Mouse (Mus musculus): ENCODE results near the gene Ttn. TPM values are rescaled to one million over a fixed set of nuclear protein-coding genes. Genes with fewer than 3 reads are reported as not detected.
"Not testable (repeated sequence)": the region's sequence is repeated elsewhere in the genome, so short reads cannot be mapped to it uniquely, and the experiment has no call there.

Ttn gene
- polyA plus RNA-seq (2014; fragmentation: Nextera tagmentation; extraction: Ambion mirVana), result 0.14 and 0.25 TPM in 2 replicates

DNA sequence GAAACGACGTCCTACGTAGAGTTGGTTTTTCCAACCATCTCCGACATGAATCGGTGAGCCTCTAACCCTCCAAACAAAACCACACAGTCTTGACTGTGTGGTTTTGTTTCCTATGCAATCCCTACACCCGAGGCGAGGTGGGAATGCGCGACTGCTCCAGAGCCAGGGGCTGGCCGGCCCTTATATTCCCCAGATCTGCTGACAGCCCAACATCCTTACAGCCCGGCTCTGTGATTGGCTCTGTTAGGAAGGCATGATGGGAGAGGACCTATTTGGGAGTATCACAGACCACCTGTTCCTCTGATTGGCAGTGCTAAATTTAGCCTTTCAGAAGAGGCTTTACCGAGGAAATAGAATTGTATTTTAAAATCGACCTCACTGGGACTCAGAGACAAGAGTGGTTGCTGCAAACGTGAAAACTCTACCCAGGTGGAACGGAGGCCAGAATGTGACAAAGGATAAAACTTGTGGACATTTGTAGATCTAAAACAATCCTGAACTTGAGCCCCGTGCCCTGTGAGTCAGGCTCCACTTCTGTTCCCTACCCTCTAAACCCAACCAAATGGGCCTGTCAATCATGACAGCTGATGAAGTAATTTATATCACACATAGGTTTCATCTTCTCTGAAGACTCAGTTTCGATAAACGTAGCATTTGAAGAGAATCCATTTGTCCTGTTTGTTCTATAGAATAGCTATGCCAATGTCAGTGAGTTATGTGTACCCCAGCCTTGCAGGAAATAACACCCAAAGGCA is at the start of gene Ttn:
TSS of gene Ttn (minus strand) at position 157 of the 755 bp plus-strand sequence.
- 79% methylated on average over 18 of the region's 18 CpGs for WGBS

GRCm38 (mm10) chr2:77020649-77021048 is 38.3 kb upstream of the Ttn start:
- no peak overlapping the region for H3K27ac ChIP-seq (ENCODE audit: low read length)
- no peak overlapping the region for H3K9ac ChIP-seq (replicated peaks; ENCODE audit: low read depth, low read length)
- H3K27me3 ChIP-seq (ENCODE audit: control insufficient read depth, insufficient read depth, low read length), result no peaks in the 10 kb centered on the region
- 89% methylated on average over 2 of the region's 2 CpGs for WGBS
- no peaks in the 10 kb centered on the region for H3K4me1 ChIP-seq (ENCODE audit: control insufficient read depth, insufficient read depth, low read length)
- no peak for ATAC-seq (ENCODE audit: insufficient number of reproducible peaks, insufficient read depth, low FRiP score, low read depth)
- H3K4me3 ChIP-seq (ENCODE audit: low read depth, low read length), result no peak overlapping the region
- H3K4me2 ChIP-seq (replicated peaks; ENCODE audit: low read depth, low read length), result no peak overlapping the region
- no peaks in the 10 kb centered on the region for H3K36me3 ChIP-seq (ENCODE audit: control insufficient read depth, insufficient read depth, low read length)
- no peaks in the 10 kb centered on the region for H3K9me3 ChIP-seq (ENCODE audit: control insufficient read depth, low read depth, low read length)

More for the DNA sequence above, at the start of gene Ttn:
- H3K9ac ChIP-seq (replicated peaks; ENCODE audit: low read depth, low read length), result no peak within 1 kb of the TSS
- no peak for ATAC-seq (ENCODE audit: insufficient number of reproducible peaks, insufficient read depth, low FRiP score, low read depth)
- no peak within 1 kb of the TSS for H3K27ac ChIP-seq (ENCODE audit: low read length)
- no peaks in the 10 kb centered on the region for H3K27me3 ChIP-seq (ENCODE audit: control insufficient read depth, insufficient read depth, low read length)
- no peak within 1 kb of the TSS for H3K4me3 ChIP-seq (ENCODE audit: low read depth, low read length)
- no peaks in the 10 kb centered on the region for H3K4me1 ChIP-seq (ENCODE audit: control insufficient read depth, insufficient read depth, low read length)
- H3K36me3 ChIP-seq (ENCODE audit: control insufficient read depth, insufficient read depth, low read length), result no peaks in the 10 kb centered on the region
- H3K4me2 ChIP-seq (replicated peaks; ENCODE audit: low read depth, low read length), result no peak within 1 kb of the TSS
- H3K9me3 ChIP-seq (ENCODE audit: control insufficient read depth, low read depth, low read length), result no peaks in the 10 kb centered on the region

DNA sequence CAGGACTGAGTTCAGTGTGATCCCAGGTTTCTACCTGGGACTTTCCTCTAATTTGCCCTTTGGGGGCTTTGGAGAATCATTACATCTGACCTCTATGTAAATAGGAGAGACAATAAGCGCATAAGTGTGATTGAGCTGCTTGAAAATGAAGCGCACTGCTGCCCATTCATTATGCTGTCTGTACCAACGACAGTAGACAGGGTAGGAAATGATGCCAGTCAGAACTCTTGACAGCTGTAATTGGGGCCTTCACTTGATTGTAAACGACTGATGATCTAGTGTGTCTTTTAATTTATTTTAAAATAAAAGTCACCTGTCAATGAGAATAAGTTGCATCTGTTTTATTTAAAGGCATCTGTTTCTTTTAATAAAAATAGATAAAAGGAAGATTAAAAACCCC is 35.4 kb upstream of the Ttn start:
- no peak for ATAC-seq (ENCODE audit: insufficient number of reproducible peaks, insufficient read depth, low FRiP score, low read depth)
- Histone ChIP-seq H3K27me3 (ENCODE audit: control insufficient read depth, insufficient read depth, low read length) (no peaks in the 10 kb centered on the region), H3K36me3 (ENCODE audit: control insufficient read depth, insufficient read depth, low read length) (no peaks in the 10 kb centered on the region), H3K27ac (ENCODE audit: low read length) (no peak overlapping the region), H3K4me3 (ENCODE audit: low read depth, low read length) (no peak overlapping the region), H3K9me3 (ENCODE audit: control insufficient read depth, low read depth, low read length) (no peaks in the 10 kb centered on the region), H3K4me2 (replicated peaks; ENCODE audit: low read depth, low read length) (no peak overlapping the region), H3K4me1 (ENCODE audit: control insufficient read depth, insufficient read depth, low read length) (no peaks in the 10 kb centered on the region), H3K9ac (replicated peaks; ENCODE audit: low read depth, low read length) (no peak overlapping the region)
- 66% methylated on average over 4 of the region's 4 CpGs for WGBS

DNA sequence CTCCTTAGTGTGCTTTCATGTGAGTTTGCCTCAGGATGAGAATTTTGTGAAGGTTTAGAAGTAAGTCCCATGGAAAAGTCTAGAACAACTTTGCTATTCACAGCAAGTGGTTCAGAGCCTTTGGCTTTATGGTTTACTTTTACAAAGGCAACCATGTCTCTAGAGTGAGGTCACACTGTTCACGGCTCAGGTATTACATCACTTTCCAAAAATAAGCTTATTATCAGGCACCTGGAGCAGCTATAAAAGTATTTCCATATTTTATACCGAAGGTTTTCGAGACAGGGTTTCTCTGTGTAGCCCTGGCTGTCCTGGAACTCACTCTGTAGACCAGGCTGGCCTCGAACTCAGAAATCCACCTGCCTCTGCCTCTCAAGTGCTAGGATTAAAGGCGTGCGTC is 31.1 kb upstream of the Ttn start:
- not testable (repeated sequence) for H3K4me1 ChIP-seq (ENCODE audit: control insufficient read depth, insufficient read depth, low read length); H3K27ac ChIP-seq (ENCODE audit: low read length); H3K36me3 ChIP-seq (ENCODE audit: control insufficient read depth, insufficient read depth, low read length); H3K9ac ChIP-seq (replicated peaks; ENCODE audit: low read depth, low read length); H3K4me2 ChIP-seq (replicated peaks; ENCODE audit: low read depth, low read length); H3K27me3 ChIP-seq (ENCODE audit: control insufficient read depth, insufficient read depth, low read length); ATAC-seq (ENCODE audit: insufficient number of reproducible peaks, insufficient read depth, low FRiP score, low read depth); H3K9me3 ChIP-seq (ENCODE audit: control insufficient read depth, low read depth, low read length); H3K4me3 ChIP-seq (ENCODE audit: low read depth, low read length)
- 86% methylated on average over 6 of the region's 6 CpGs for WGBS

DNA sequence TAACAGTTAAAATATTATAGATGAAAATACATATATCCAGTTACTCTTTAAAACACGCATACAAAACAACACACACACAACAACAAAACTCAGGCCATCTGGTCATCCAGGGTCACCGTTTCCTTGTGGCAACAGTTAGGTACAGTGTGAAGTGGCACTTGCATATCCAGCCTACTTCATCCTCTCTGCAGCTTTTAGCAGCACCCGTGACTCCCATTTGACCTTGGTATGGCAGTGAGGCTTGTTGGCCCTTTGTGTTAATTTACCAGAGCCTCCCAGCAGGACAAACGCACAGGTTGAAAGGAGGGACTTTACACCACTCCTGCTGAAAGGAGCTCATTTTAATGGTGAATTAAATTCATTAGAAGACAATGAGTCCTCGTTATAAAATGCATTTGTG is 29.6 kb upstream of the Ttn start:
- Histone ChIP-seq H3K27ac (ENCODE audit: low read length) (no peak overlapping the region), H3K4me1 (ENCODE audit: control insufficient read depth, insufficient read depth, low read length) (no peaks in the 10 kb centered on the region), H3K9me3 (ENCODE audit: control insufficient read depth, low read depth, low read length) (no peaks in the 10 kb centered on the region), H3K9ac (replicated peaks; ENCODE audit: low read depth, low read length) (no peak overlapping the region), H3K4me3 (ENCODE audit: low read depth, low read length) (no peak overlapping the region), H3K4me2 (replicated peaks; ENCODE audit: low read depth, low read length) (no peak overlapping the region), H3K27me3 (ENCODE audit: control insufficient read depth, insufficient read depth, low read length) (no peaks in the 10 kb centered on the region), H3K36me3 (ENCODE audit: control insufficient read depth, insufficient read depth, low read length) (no peaks in the 10 kb centered on the region)
- 69% methylated on average over 5 of the region's 5 CpGs for WGBS
- ATAC-seq (ENCODE audit: insufficient number of reproducible peaks, insufficient read depth, low FRiP score, low read depth), result no peak

GRCm38 (mm10) chr2:77007015-77007414 is 24.7 kb upstream of the Ttn start:
- no peak for ATAC-seq (ENCODE audit: insufficient number of reproducible peaks, insufficient read depth, low FRiP score, low read depth)
- no peak overlapping the region for H3K4me3 ChIP-seq (ENCODE audit: low read depth, low read length)

DNA sequence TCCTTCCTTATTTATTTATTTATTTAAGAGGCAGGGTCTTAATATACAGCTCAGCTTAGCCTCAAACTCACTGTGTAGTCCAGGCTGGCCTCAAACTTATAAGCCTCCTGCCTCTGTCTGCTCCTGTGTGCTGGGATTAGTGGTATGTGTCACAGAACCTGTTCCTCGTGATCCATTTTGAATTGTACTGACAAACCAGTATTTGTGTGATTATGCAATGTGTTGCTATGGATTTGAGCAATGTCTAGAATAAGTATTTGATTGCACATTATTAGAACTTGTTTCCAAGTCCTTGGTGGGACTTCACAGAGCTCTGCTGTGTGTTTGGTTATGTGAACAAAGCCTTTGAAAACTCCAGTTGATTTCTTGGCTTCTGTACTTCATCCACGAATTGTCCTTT is 20.8 kb upstream of the Ttn start:
- Histone ChIP-seq H3K9ac (replicated peaks; ENCODE audit: low read depth, low read length) (no peak overlapping the region), H3K36me3 (ENCODE audit: control insufficient read depth, insufficient read depth, low read length) (no peaks in the 10 kb centered on the region), H3K4me3 (ENCODE audit: low read depth, low read length) (no peak overlapping the region), H3K4me2 (replicated peaks; ENCODE audit: low read depth, low read length) (no peak overlapping the region), H3K27ac (ENCODE audit: low read length) (no peak overlapping the region), H3K4me1 (ENCODE audit: control insufficient read depth, insufficient read depth, low read length) (no peaks in the 10 kb centered on the region), H3K9me3 (ENCODE audit: control insufficient read depth, low read depth, low read length) (no peaks in the 10 kb centered on the region), H3K27me3 (ENCODE audit: control insufficient read depth, insufficient read depth, low read length) (no peaks in the 10 kb centered on the region)
- 58% methylated on average over 2 of the region's 2 CpGs for whole genome bisulfite sequencing
- no peak for ATAC-seq (ENCODE audit: insufficient number of reproducible peaks, insufficient read depth, low FRiP score, low read depth)

More at GRCm38 (mm10) chr2:77007015-77007414, 24.7 kb upstream of the Ttn start:
- Histone ChIP-seq H3K27me3 (ENCODE audit: control insufficient read depth, insufficient read depth, low read length) (no peaks in the 10 kb centered on the region), H3K27ac (ENCODE audit: low read length) (no peak overlapping the region), H3K4me2 (replicated peaks; ENCODE audit: low read depth, low read length) (no peak overlapping the region), H3K4me1 (ENCODE audit: control insufficient read depth, insufficient read depth, low read length) (no peaks in the 10 kb centered on the region), H3K9me3 (ENCODE audit: control insufficient read depth, low read depth, low read length) (no peaks in the 10 kb centered on the region), H3K9ac (replicated peaks; ENCODE audit: low read depth, low read length) (no peak overlapping the region), H3K36me3 (ENCODE audit: control insufficient read depth, insufficient read depth, low read length) (no peaks in the 10 kb centered on the region)
- WGBS, result 72% methylated on average over 7 of the region's 7 CpGs

GRCm38 (mm10) chr2:76998351-76998750 is 16.0 kb upstream of the Ttn start:
- no peak overlapping the region for H3K27ac ChIP-seq (ENCODE audit: low read length)
- H3K9me3 ChIP-seq (ENCODE audit: control insufficient read depth, low read depth, low read length), result no peaks in the 10 kb centered on the region
- H3K27me3 ChIP-seq (ENCODE audit: control insufficient read depth, insufficient read depth, low read length), result no peaks in the 10 kb centered on the region
- H3K4me2 ChIP-seq (replicated peaks; ENCODE audit: low read depth, low read length), result no peak overlapping the region
- no peaks in the 10 kb centered on the region for H3K4me1 ChIP-seq (ENCODE audit: control insufficient read depth, insufficient read depth, low read length)
- no peak overlapping the region for H3K4me3 ChIP-seq (ENCODE audit: low read depth, low read length)
- 46% methylated on average over 5 of the region's 5 CpGs for WGBS
- H3K36me3 ChIP-seq (ENCODE audit: control insufficient read depth, insufficient read depth, low read length), result no peaks in the 10 kb centered on the region
- ATAC-seq (ENCODE audit: insufficient number of reproducible peaks, insufficient read depth, low FRiP score, low read depth), result no peak
- H3K9ac ChIP-seq (replicated peaks; ENCODE audit: low read depth, low read length), result no peak overlapping the region
